Mouse (Mus musculus) erythroblast, embryonic 14.5 days (primary cell): ENCODE measurements around the gene Dcun1d1.

Experiments
- GATA1 ChIP-seq: IDR thresholded peaks from 2 replicates; pipeline ENCODE4 v1.6.1; 2012; ENCODE audit warnings: low read length, inconsistent platforms, mixed read lengths
- TAL1 ChIP-seq: IDR thresholded peaks from 3 replicates; pipeline ENCODE4 v1.6.1; 2012; ENCODE audit warnings: low read length, inconsistent platforms, mixed read lengths

DNA sequence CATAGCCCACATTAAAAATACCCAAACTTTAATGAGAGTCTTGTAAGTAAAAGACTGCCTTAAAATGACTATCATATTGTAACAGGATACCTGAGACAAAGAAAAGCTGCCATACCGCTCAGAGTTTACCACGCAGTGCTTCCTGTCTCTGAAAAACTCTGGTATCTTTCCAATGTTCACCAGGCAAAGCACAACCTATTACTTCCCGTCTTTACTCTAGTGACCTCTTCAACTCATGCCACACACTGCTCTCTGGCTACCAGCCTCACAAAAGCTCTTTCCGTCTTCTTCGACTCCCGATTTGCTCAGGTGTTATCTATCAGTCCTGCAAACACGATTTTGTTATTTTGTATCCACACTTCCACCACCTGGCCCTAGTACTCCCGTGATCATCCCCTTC is 7.4 kb downstream of the Dcun1d1 start:
- TF ChIP-seq GATA1 (no peak), TAL1 (no peak)
